Mouse (Mus musculus): Measurements from ENCODE around the gene Nrbf2. TPM values are rescaled to one million over a fixed set of nuclear protein-coding genes. Genes with fewer than 3 reads are reported as not detected.

The Nrbf2 gene
- total RNA-seq, 1 experiment, result 15.3 TPM

DNA sequence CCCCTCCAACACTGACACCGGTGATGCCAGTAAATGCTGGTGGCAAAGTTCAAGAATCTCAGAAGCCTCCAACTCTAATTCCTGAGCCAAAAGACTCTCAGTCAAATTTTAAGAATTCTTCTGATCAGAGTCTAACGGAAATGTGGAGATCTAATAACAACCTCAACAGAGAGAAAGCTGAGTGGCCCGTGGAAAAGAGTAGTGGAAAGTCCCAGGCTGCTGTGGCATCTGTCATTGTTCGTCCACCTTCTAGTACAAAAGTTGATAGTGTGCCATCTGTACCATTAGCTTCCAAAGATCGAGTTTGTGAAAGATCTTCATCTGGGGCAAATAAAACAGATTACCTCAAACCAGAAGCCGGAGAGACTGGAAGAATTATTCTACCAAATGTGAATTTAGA, 59.6 kb downstream of the Nrbf2 start:
- H3K9me3 ChIP-seq (ENCODE audit: control insufficient read depth, insufficient read depth, low read depth, low read length), result no peaks in the 10 kb centered on the region
- H3K4me1 ChIP-seq (ENCODE audit: control insufficient read depth in 2 of 2, insufficient read depth in 2 of 2, low read length in 2 of 2, poor library complexity in 1 of 2), result no peaks in the 10 kb centered on the region
- no peak overlapping the region for H3K4me3 ChIP-seq (ENCODE audit: insufficient read depth in 1 of 2, low read depth in 1 of 2, low read length in 2 of 2, poor library complexity in 1 of 2, severe bottlenecking in 1 of 2)
- in situ Hi-C loops (cut with MboI; ENCODE audit: low sequenced_read_pairs in 2 of 2, unreplicated experiment in 2 of 2), result no loop called here
- H3K36me3 ChIP-seq (ENCODE audit: control insufficient read depth, insufficient read depth, low read length, poor library complexity, severe bottlenecking), result peaks cover 37% of the 10 kb centered on the region
- TF ChIP-seq MAFK (IDR thresholded peaks at IDR 0.05; ENCODE audit: insufficient read depth, low read depth, low read length) (no peak), HCFC1 (IDR thresholded peaks at IDR 0.05; ENCODE audit: borderline replicate concordance, insufficient read depth, low read length) (no peak)
- H3K27ac ChIP-seq (ENCODE audit: insufficient read depth, low read depth, low read length, poor library complexity, severe bottlenecking), result no peak overlapping the region
- DNase-seq (ENCODE audit: low read depth, low spot score), result no peak
- no peak overlapping the region for H3K9ac ChIP-seq (ENCODE audit: insufficient read depth, low read depth, low read length, poor library complexity, severe bottlenecking)

DNA sequence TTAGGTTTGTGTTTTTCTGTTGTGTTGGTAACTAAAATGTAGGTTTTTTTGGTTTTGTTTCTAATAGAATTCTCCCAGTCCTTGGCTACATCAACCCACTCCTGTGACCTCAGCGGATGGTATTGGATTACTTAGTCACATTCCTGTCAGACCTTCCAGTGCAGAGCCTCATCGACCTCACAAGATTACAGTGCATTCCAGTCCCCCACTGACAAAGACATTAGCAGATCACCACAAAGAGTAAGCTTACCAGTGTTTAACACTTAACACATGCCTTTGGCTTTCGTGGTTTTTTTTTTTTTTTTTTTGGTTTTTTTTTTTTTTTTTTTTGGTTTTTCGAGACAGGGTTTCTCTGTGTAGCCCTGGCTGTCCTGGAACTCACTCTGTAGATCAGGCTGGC, 61.2 kb downstream of the Nrbf2 start:
- no peak for TF ChIP-seq HCFC1 (IDR thresholded peaks at IDR 0.05; ENCODE audit: borderline replicate concordance, insufficient read depth, low read length)
- peak; percentile 74; the same call in 1 of the 2 replicates for TF ChIP-seq ZNF384 (IDR thresholded peaks at IDR 0.05; ENCODE audit: low read depth, low read length)
- Histone ChIP-seq H3K4me3 (ENCODE audit: insufficient read depth in 1 of 2, low read depth in 1 of 2, low read length in 2 of 2, poor library complexity in 1 of 2, severe bottlenecking in 1 of 2) (no peak overlapping the region), H3K36me3 (ENCODE audit: control insufficient read depth, insufficient read depth, low read length, poor library complexity, severe bottlenecking) (peaks cover 42% of the 10 kb centered on the region), H3K9ac (ENCODE audit: insufficient read depth, low read depth, low read length, poor library complexity, severe bottlenecking) (no peak overlapping the region), H3K4me1 (ENCODE audit: control insufficient read depth in 2 of 2, insufficient read depth in 2 of 2, low read length in 2 of 2, poor library complexity in 1 of 2) (peaks cover 0 to 3% of the 10 kb centered on the region in 2 experiments; a peak in 1 of 4 replicates), H3K27ac (ENCODE audit: insufficient read depth, low read depth, low read length, poor library complexity, severe bottlenecking) (no peak overlapping the region), H3K9me3 (ENCODE audit: control insufficient read depth, insufficient read depth, low read depth, low read length) (no peaks in the 10 kb centered on the region)
- in situ Hi-C loops (cut with MboI; ENCODE audit: low sequenced_read_pairs in 2 of 2, unreplicated experiment in 2 of 2), result no loop called here
- DNase-seq (ENCODE audit: low read depth, low spot score), result no peak

DNA sequence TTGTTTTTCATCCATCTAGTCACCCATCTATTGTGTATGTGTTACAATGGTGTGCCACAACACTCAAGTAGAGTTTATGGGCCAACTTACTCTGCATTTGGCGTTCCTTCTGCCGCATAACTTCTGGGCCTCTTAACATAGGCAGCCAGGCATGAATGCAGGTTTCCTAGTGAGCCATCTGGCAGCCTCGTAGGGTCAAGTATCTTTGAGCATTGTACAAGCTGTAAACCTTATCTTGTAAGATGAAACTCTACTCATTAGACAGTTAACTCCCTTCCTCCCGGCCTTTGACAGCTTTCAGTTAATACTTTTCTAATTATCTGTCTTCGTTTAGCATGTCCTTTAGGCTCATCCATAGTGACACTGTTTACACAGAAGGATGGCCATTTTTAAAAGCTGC, 63.8 kb downstream of the Nrbf2 start:
- no peak overlapping the region for H3K4me3 ChIP-seq (ENCODE audit: insufficient read depth in 1 of 2, low read depth in 1 of 2, low read length in 2 of 2, poor library complexity in 1 of 2, severe bottlenecking in 1 of 2)
- no peak for TF ChIP-seq MAFK (IDR thresholded peaks at IDR 0.05; ENCODE audit: insufficient read depth, low read depth, low read length)
- no peak for TF ChIP-seq ZC3H11A (IDR thresholded peaks at IDR 0.05; ENCODE audit: borderline replicate concordance, low read depth, low read length)
- no peak for DNase-seq (ENCODE audit: low read depth, low spot score)
- H3K27ac ChIP-seq (ENCODE audit: insufficient read depth, low read depth, low read length, poor library complexity, severe bottlenecking), result no peak overlapping the region
- in situ Hi-C loops (cut with MboI; ENCODE audit: low sequenced_read_pairs in 2 of 2, unreplicated experiment in 2 of 2), result no loop called here
- peaks cover 0 to 3% of the 10 kb centered on the region in 2 experiments; a peak in 1 of 4 replicates for H3K4me1 ChIP-seq (ENCODE audit: control insufficient read depth in 2 of 2, insufficient read depth in 2 of 2, low read length in 2 of 2, poor library complexity in 1 of 2)
- H3K9ac ChIP-seq (ENCODE audit: insufficient read depth, low read depth, low read length, poor library complexity, severe bottlenecking), result 0 out of 2 replicates have a peak overlapping the region, but pooled peaks have one; percentile 21
- peaks cover 39% of the 10 kb centered on the region for H3K36me3 ChIP-seq (ENCODE audit: control insufficient read depth, insufficient read depth, low read length, poor library complexity, severe bottlenecking)
- H3K9me3 ChIP-seq (ENCODE audit: control insufficient read depth, insufficient read depth, low read depth, low read length), result no peaks in the 10 kb centered on the region

DNA sequence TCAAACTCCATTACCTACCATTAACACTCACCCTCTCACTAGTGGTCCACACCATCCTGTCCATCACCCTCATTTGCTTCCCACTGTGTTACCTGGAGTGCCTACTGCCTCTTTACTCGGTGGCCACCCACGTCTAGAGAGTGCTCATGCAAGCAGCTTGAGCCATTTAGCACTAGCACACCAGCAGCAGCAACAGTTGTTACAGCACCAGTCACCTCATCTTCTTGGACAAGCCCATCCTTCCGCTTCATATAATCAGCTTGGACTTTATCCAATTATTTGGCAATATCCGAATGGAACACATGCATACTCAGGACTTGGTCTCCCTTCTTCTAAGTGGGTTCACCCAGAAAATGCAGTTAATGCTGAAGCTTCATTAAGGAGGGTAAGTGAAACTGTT, 64.9 kb downstream of the Nrbf2 start:
- Histone ChIP-seq H3K4me1 (ENCODE audit: control insufficient read depth in 2 of 2, insufficient read depth in 2 of 2, low read length in 2 of 2, poor library complexity in 1 of 2) (peaks cover 0 to 3% of the 10 kb centered on the region in 2 experiments; a peak in 1 of 4 replicates), H3K9ac (ENCODE audit: insufficient read depth, low read depth, low read length, poor library complexity, severe bottlenecking) (no peak overlapping the region), H3K36me3 (ENCODE audit: control insufficient read depth, insufficient read depth, low read length, poor library complexity, severe bottlenecking) (peaks cover 30% of the 10 kb centered on the region), H3K9me3 (ENCODE audit: control insufficient read depth, insufficient read depth, low read depth, low read length) (no peaks in the 10 kb centered on the region), H3K27ac (ENCODE audit: insufficient read depth, low read depth, low read length, poor library complexity, severe bottlenecking) (no peak overlapping the region), H3K4me3 (ENCODE audit: insufficient read depth in 1 of 2, low read depth in 1 of 2, low read length in 2 of 2, poor library complexity in 1 of 2, severe bottlenecking in 1 of 2) (no peak overlapping the region)
- in situ Hi-C loops (cut with MboI; ENCODE audit: low sequenced_read_pairs in 2 of 2, unreplicated experiment in 2 of 2), result no loop called here
- DNase-seq (ENCODE audit: low read depth, low spot score), result no peak
- no peak for TF ChIP-seq HCFC1 (IDR thresholded peaks at IDR 0.05; ENCODE audit: borderline replicate concordance, insufficient read depth, low read length)
- TF ChIP-seq ZC3H11A (IDR thresholded peaks at IDR 0.05; ENCODE audit: borderline replicate concordance, low read depth, low read length), result no peak
- no peak for TF ChIP-seq ZNF384 (IDR thresholded peaks at IDR 0.05; ENCODE audit: low read depth, low read length)
- TF ChIP-seq MAFK (IDR thresholded peaks at IDR 0.05; ENCODE audit: insufficient read depth, low read depth, low read length), result no peak

DNA sequence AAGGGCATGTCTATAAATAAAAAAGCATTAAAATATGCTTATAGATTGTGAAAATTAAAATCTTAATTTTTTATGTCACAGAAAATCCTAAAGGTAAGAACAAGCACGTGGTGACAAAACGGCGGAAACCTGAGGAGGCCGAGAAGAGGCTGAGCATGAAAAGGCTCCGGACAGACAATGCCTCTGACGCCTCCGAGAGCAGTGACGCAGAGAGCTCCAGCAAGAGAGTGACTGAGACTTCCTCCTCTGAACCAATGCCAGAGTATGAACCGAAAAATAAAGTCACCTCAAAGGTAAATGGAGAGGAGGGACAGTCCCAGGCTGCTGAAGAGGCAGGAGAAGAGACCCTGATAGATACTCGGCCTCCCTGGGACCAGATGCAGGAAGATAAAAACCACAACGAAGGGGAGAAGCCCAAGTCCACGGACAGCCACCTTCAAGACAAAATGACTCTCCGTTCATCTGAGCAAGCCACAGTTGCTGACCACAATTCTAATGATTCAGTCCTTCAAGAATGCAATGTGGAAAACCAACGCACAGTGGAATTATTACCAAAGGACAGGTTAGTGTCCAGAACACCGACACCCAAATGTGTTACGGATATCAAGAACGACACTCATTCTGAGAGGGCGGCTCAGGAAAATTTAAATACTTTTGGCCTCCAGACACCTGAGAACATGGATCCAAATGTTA, 66.1 kb downstream of the Nrbf2 start:
- in situ Hi-C loops (cut with MboI; ENCODE audit: low sequenced_read_pairs in 2 of 2, unreplicated experiment in 2 of 2), result no loop called here
- DNase-seq (ENCODE audit: low read depth, low spot score), result no peak
- no peak overlapping the region for H3K27ac ChIP-seq (ENCODE audit: insufficient read depth, low read depth, low read length, poor library complexity, severe bottlenecking)
- H3K36me3 ChIP-seq (ENCODE audit: control insufficient read depth, insufficient read depth, low read length, poor library complexity, severe bottlenecking), result peaks cover 24% of the 10 kb centered on the region
- H3K9me3 ChIP-seq (ENCODE audit: control insufficient read depth, insufficient read depth, low read depth, low read length), result no peaks in the 10 kb centered on the region
- H3K9ac ChIP-seq (ENCODE audit: insufficient read depth, low read depth, low read length, poor library complexity, severe bottlenecking), result no peak overlapping the region
- H3K4me3 ChIP-seq (ENCODE audit: insufficient read depth in 1 of 2, low read depth in 1 of 2, low read length in 2 of 2, poor library complexity in 1 of 2, severe bottlenecking in 1 of 2), result no peak overlapping the region
- peaks cover 0 to 4% of the 10 kb centered on the region in 2 experiments; a peak in 2 of 4 replicates for H3K4me1 ChIP-seq (ENCODE audit: control insufficient read depth in 2 of 2, insufficient read depth in 2 of 2, low read length in 2 of 2, poor library complexity in 1 of 2)
- no peak for TF ChIP-seq ZC3H11A (IDR thresholded peaks at IDR 0.05; ENCODE audit: borderline replicate concordance, low read depth, low read length)
- no peak for TF ChIP-seq MAFK (IDR thresholded peaks at IDR 0.05; ENCODE audit: insufficient read depth, low read depth, low read length)
- no peak for TF ChIP-seq CHD2 (IDR thresholded peaks at IDR 0.05; ENCODE audit: low read depth, low read length)
- TF ChIP-seq ZNF384 (IDR thresholded peaks at IDR 0.05; ENCODE audit: low read depth, low read length), result no peak
